Mouse (Mus musculus): Measurements from ENCODE around the gene Eif3b. TPM values are rescaled to one million over a fixed set of nuclear protein-coding genes. Genes with fewer than 3 reads are reported as not detected.

Gene Eif3b
- polyA plus RNA-seq, 1 experiment from 2014 or later = 155 TPM

- H3K27ac ChIP-seq = peak overlapping the region; percentile 83
- H3K4me1 ChIP-seq = peaks cover 53% of the 10 kb centered on the region
- 90% methylated on average over 1 of the region's 1 CpGs for WGBS
- H3K4me3 ChIP-seq = no peak overlapping the region
- DNase-seq (ENCODE audit: extremely low spot score, low spot score) = no peak
- no peaks in the 10 kb centered on the region for H3K27me3 ChIP-seq (ENCODE audit: poor library complexity, severe bottlenecking)
- peaks cover 16% of the 10 kb centered on the region for H3K36me3 ChIP-seq (replicated peaks)
- H3K9me3 ChIP-seq = no peaks in the 10 kb centered on the region
Observed at GRCm38 (mm10) chr5:140384462-140384861, 34.7 kb upstream of the Eif3b start.

GRCm38 (mm10) chr5:140387236-140387635 is 31.9 kb upstream of the Eif3b start:
- 90% methylated on average over 7 of the region's 7 CpGs for WGBS
- Histone ChIP-seq H3K4me1 (peaks cover 54% of the 10 kb centered on the region), H3K9me3 (no peaks in the 10 kb centered on the region), H3K36me3 (replicated peaks) (0 out of 2 replicates have a peak, but pooled peaks cover 4% of the 10 kb centered on the region), H3K4me3 (peak overlapping the region; percentile 67; the same call in 1 of the 2 replicates), H3K27me3 (ENCODE audit: poor library complexity, severe bottlenecking) (peaks cover 13% of the 10 kb centered on the region), H3K27ac (no peak overlapping the region)
- no peak for DNase-seq (ENCODE audit: extremely low spot score, low spot score)

GRCm38 (mm10) chr5:140387816-140388510 is 31.2 kb upstream of the Eif3b start:
- no peaks in the 10 kb centered on the region for H3K9me3 ChIP-seq
- H3K36me3 ChIP-seq (replicated peaks) = 0 out of 2 replicates have a peak, but pooled peaks cover 4% of the 10 kb centered on the region
- peaks cover 48% of the 10 kb centered on the region for H3K4me1 ChIP-seq
- H3K27me3 ChIP-seq (ENCODE audit: poor library complexity, severe bottlenecking) = peaks cover 13% of the 10 kb centered on the region
- H3K4me3 ChIP-seq = peak overlapping the region; percentile 67
- 76% methylated on average over 12 of the region's 12 CpGs for WGBS
- DNase-seq (ENCODE audit: extremely low spot score, low spot score) = no peak
- H3K27ac ChIP-seq = peak overlapping the region; percentile 85

GRCm38 (mm10) chr5:140388588-140389576 is 30.2 kb upstream of the Eif3b start, which contains the start of gene Snx8:
Gene Snx8, minus strand, starts transcription at chr5:140389262.
- H3K9me3 ChIP-seq = no peaks in the 10 kb centered on the region
- 0 out of 2 replicates have a peak, but pooled peaks cover 4% of the 10 kb centered on the region for H3K36me3 ChIP-seq (replicated peaks)
- peak within 1 kb of the TSS; percentile 85 for H3K27ac ChIP-seq
- peak within 1 kb of the TSS; percentile 67 for H3K4me3 ChIP-seq
- peak; percentile 97 for DNase-seq (ENCODE audit: extremely low spot score, low spot score)
- 1% methylated on average over 63 of the region's 63 CpGs for WGBS
- H3K4me1 ChIP-seq = peaks cover 38% of the 10 kb centered on the region
- H3K27me3 ChIP-seq (ENCODE audit: poor library complexity, severe bottlenecking) = peaks cover 13% of the 10 kb centered on the region

GRCm38 (mm10) chr5:140389647-140390046 is 29.5 kb upstream of the Eif3b start:
- 57% methylated on average over 3 of the region's 3 CpGs for whole genome bisulfite sequencing
- Histone ChIP-seq H3K27ac (peak overlapping the region; percentile 85), H3K36me3 (replicated peaks) (0 out of 2 replicates have a peak, but pooled peaks cover 4% of the 10 kb centered on the region), H3K27me3 (ENCODE audit: poor library complexity, severe bottlenecking) (peaks cover 13% of the 10 kb centered on the region), H3K4me3 (peak overlapping the region; percentile 67), H3K9me3 (no peaks in the 10 kb centered on the region), H3K4me1 (peaks cover 32% of the 10 kb centered on the region)
- no peak for DNase-seq (ENCODE audit: extremely low spot score, low spot score)

GRCm38 (mm10) chr5:140391435-140391834 is 27.7 kb upstream of the Eif3b start:
- Histone ChIP-seq H3K9me3 (no peaks in the 10 kb centered on the region), H3K4me3 (no peak overlapping the region), H3K27me3 (ENCODE audit: poor library complexity, severe bottlenecking) (peaks cover 13% of the 10 kb centered on the region), H3K4me1 (peaks cover 32% of the 10 kb centered on the region), H3K36me3 (replicated peaks) (no peaks in the 10 kb centered on the region), H3K27ac (no peak overlapping the region)
- 79% methylated on average over 1 of the region's 1 CpGs for WGBS
- DNase-seq (ENCODE audit: extremely low spot score, low spot score) = no peak

- Histone ChIP-seq H3K4me3 (no peak overlapping the region), H3K4me1 (peaks cover 27% of the 10 kb centered on the region), H3K36me3 (replicated peaks) (no peaks in the 10 kb centered on the region), H3K27me3 (ENCODE audit: poor library complexity, severe bottlenecking) (peaks cover 13% of the 10 kb centered on the region), H3K9me3 (no peaks in the 10 kb centered on the region), H3K27ac (no peak overlapping the region)
- WGBS = 90% methylated on average over 5 of the region's 5 CpGs
- DNase-seq (ENCODE audit: extremely low spot score, low spot score) = no peak
Observed at GRCm38 (mm10) chr5:140391981-140392380, 27.1 kb upstream of the Eif3b start.

GRCm38 (mm10) chr5:140392701-140393100 is 26.4 kb upstream of the Eif3b start:
- Histone ChIP-seq H3K27ac (no peak overlapping the region), H3K9me3 (no peaks in the 10 kb centered on the region), H3K27me3 (ENCODE audit: poor library complexity, severe bottlenecking) (peaks cover 13% of the 10 kb centered on the region), H3K36me3 (replicated peaks) (no peaks in the 10 kb centered on the region), H3K4me1 (peaks cover 20% of the 10 kb centered on the region), H3K4me3 (no peak overlapping the region)
- 94% methylated on average over 3 of the region's 3 CpGs for WGBS
- DNase-seq (ENCODE audit: extremely low spot score, low spot score) = no peak

GRCm38 (mm10) chr5:140396166-140396940 is 22.8 kb upstream of the Eif3b start:
- no peak overlapping the region for H3K4me3 ChIP-seq
- no peak overlapping the region for H3K27ac ChIP-seq

GRCm38 (mm10) chr5:140402640-140403270 is 16.4 kb upstream of the Eif3b start:
- Histone ChIP-seq H3K36me3 (replicated peaks) (no peaks in the 10 kb centered on the region), H3K4me1 (peaks cover 6% of the 10 kb centered on the region; the same call in 1 of the 2 replicates), H3K27me3 (ENCODE audit: poor library complexity, severe bottlenecking) (no peaks in the 10 kb centered on the region), H3K4me3 (no peak overlapping the region), H3K27ac (no peak overlapping the region), H3K9me3 (no peaks in the 10 kb centered on the region)
- no peak for DNase-seq (ENCODE audit: extremely low spot score, low spot score)
- 95% methylated on average over 4 of the region's 4 CpGs for WGBS

More at GRCm38 (mm10) chr5:140396166-140396940, 22.8 kb upstream of the Eif3b start:
- H3K27me3 ChIP-seq (ENCODE audit: poor library complexity, severe bottlenecking) = no peaks in the 10 kb centered on the region
- no peaks in the 10 kb centered on the region for H3K36me3 ChIP-seq (replicated peaks)
- H3K9me3 ChIP-seq = no peaks in the 10 kb centered on the region
- WGBS = 65% methylated on average over 8 of the region's 8 CpGs
- no peaks in the 10 kb centered on the region for H3K4me1 ChIP-seq
- no peak for DNase-seq (ENCODE audit: extremely low spot score, low spot score)

- H3K27ac ChIP-seq = no peak overlapping the region
- DNase-seq (ENCODE audit: extremely low spot score, low spot score) = no peak
Observed at GRCm38 (mm10) chr5:140405126-140405525, 14.0 kb upstream of the Eif3b start.

More at GRCm38 (mm10) chr5:140405126-140405525, 14.0 kb upstream of the Eif3b start:
- WGBS = 66% methylated on average over 6 of the region's 6 CpGs
- H3K4me3 ChIP-seq = no peak overlapping the region
- H3K27me3 ChIP-seq (ENCODE audit: poor library complexity, severe bottlenecking) = no peaks in the 10 kb centered on the region
- H3K9me3 ChIP-seq = no peaks in the 10 kb centered on the region; the same call in 1 of the 2 replicates
- peaks cover 6% of the 10 kb centered on the region; the same call in 1 of the 2 replicates for H3K4me1 ChIP-seq
- no peaks in the 10 kb centered on the region for H3K36me3 ChIP-seq (replicated peaks)
